Mouse (Mus musculus): ENCODE measurements around the gene Wdr13. TPM values are rescaled to one million over a fixed set of nuclear protein-coding genes. Genes with fewer than 3 reads are reported as not detected.

The Wdr13 gene
- polyA plus RNA-seq, 1 experiment from 2014 or later = 18.4 TPM

DNA sequence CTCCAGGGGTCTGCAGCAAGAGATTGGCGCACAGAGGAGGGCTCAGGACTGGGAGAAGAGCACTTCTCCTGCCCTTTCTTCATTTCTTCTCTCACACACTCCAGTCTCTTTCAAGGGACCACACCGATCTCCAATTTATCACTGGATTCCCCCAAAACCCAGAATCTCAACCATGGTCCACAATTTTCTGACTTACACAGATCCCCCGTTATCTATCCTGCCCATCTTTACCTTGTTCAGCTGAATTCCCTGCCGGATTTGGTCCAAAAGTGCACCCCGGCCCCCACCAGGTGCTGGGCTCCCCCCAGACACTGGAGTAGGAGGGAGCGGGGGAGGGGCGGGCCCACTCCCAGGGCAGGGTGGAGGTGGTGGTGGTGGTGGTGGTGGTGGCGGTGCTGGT, 47.1 kb downstream of the Wdr13 start:
- H3K27ac ChIP-seq (ENCODE audit: low read length) = no peak overlapping the region
- H3K9ac ChIP-seq (replicated peaks; ENCODE audit: low read depth) = no peak overlapping the region
- no peak overlapping the region for H3K4me2 ChIP-seq (replicated peaks; ENCODE audit: low read depth, low read length)
- no peak for TF ChIP-seq EP300 (IDR thresholded peaks at IDR 0.05)
- no peak for TF ChIP-seq CTCF (IDR thresholded peaks at IDR 0.05)
- ATAC-seq (no peak), DNase-seq (ENCODE audit: low spot score) (no peak)
- no peaks in the 10 kb centered on the region for H3K4me1 ChIP-seq (ENCODE audit: insufficient read depth, low read depth, low read length)
- H3K36me3 ChIP-seq (ENCODE audit: insufficient read depth, low read length) = no peaks in the 10 kb centered on the region
- H3K27me3 ChIP-seq (replicated peaks; ENCODE audit: insufficient read depth, low read length) = no peaks in the 10 kb centered on the region
- 75% methylated on average over 5 of the region's 8 CpGs for WGBS
- no peak overlapping the region for H3K4me3 ChIP-seq (ENCODE audit: low read depth, low read length)
- H3K9me3 ChIP-seq (ENCODE audit: low read length) = no peaks in the 10 kb centered on the region

- DNase-seq (ENCODE audit: low spot score) (no peak), ATAC-seq (no peak)
- Histone ChIP-seq H3K4me1 (ENCODE audit: insufficient read depth, low read depth, low read length) (no peaks in the 10 kb centered on the region), H3K4me3 (ENCODE audit: low read depth, low read length) (no peak overlapping the region), H3K36me3 (ENCODE audit: insufficient read depth, low read length) (no peaks in the 10 kb centered on the region), H3K27me3 (replicated peaks; ENCODE audit: insufficient read depth, low read length) (no peaks in the 10 kb centered on the region), H3K9me3 (ENCODE audit: low read length) (no peaks in the 10 kb centered on the region), H3K4me2 (replicated peaks; ENCODE audit: low read depth, low read length) (no peak overlapping the region), H3K27ac (ENCODE audit: low read length) (no peak overlapping the region), H3K9ac (replicated peaks; ENCODE audit: low read depth) (no peak overlapping the region)
- TF ChIP-seq EP300 (IDR thresholded peaks at IDR 0.05) (no peak), CTCF (IDR thresholded peaks at IDR 0.05) (no peak)
- WGBS = 88% methylated on average over 6 of the region's 6 CpGs
Measured at GRCm38 (mm10) chrX:8084771-8085259, 47.9 kb downstream of the Wdr13 start.

- TF ChIP-seq EP300 (IDR thresholded peaks at IDR 0.05) (no peak), CTCF (IDR thresholded peaks at IDR 0.05) (no peak)
- Histone ChIP-seq H3K27ac (ENCODE audit: low read length) (peak overlapping the region; percentile 20; the same call in 1 of the 2 replicates), H3K4me2 (replicated peaks; ENCODE audit: low read depth, low read length) (peak overlapping the region; percentile 55), H3K4me3 (ENCODE audit: low read depth, low read length) (peak overlapping the region; percentile 38), H3K9ac (replicated peaks; ENCODE audit: low read depth) (no peak overlapping the region; the same call in 1 of the 2 replicates), H3K4me1 (ENCODE audit: insufficient read depth, low read depth, low read length) (no peaks in the 10 kb centered on the region), H3K27me3 (replicated peaks; ENCODE audit: insufficient read depth, low read length) (no peaks in the 10 kb centered on the region), H3K9me3 (ENCODE audit: low read length) (no peaks in the 10 kb centered on the region), H3K36me3 (ENCODE audit: insufficient read depth, low read length) (no peaks in the 10 kb centered on the region)
- ATAC-seq = no peak; the same call in 1 of the 2 replicates
- WGBS = 31% methylated on average over 3 of the region's 3 CpGs
- DNase-seq (ENCODE audit: low spot score) = no peak
Measured at GRCm38 (mm10) chrX:8075104-8075503, 57.6 kb downstream of the Wdr13 start.

DNA sequence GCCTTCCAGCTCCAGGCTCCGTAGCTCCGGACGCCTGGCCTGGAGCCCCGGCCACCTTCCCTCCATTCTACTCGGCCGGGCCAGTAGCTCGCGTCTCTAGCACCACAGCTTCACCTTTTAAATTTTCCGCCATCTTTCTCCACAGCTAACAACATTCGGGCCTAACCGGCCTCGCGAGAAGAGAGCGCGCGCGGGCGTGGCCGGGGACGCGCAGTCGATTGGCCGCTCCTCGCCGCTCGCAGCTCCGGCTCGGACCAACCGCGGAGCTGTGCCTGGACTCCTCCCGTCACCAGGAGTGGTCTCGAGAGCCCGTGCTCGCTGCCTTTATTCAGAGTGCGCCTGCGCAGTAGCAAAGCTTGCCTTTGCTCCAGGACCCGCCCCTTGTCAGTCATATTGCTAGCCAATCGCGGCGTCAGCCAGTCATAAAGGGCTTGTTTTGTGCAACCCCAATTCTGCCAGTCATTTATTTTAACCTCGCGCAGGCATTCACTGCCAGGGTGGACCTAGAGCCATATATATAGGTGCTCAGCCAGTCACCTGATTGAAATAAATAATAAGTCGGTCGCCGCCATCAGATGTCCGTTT, 58.2 kb downstream of the Wdr13 start, which contains the start of gene Suv39h1:
Suv39h1 (minus strand) TSS at position 331 of the 585 bp plus-strand sequence.
- Histone ChIP-seq H3K27ac (ENCODE audit: low read length) (peak within 1 kb of the TSS; percentile 74), H3K4me1 (ENCODE audit: insufficient read depth, low read depth, low read length) (no peaks in the 10 kb centered on the region), H3K36me3 (ENCODE audit: insufficient read depth, low read length) (no peaks in the 10 kb centered on the region), H3K4me3 (ENCODE audit: low read depth, low read length) (peak within 1 kb of the TSS; percentile 59), H3K9me3 (ENCODE audit: low read length) (no peaks in the 10 kb centered on the region), H3K27me3 (replicated peaks; ENCODE audit: insufficient read depth, low read length) (no peaks in the 10 kb centered on the region), H3K4me2 (replicated peaks; ENCODE audit: low read depth, low read length) (peak within 1 kb of the TSS; percentile 55), H3K9ac (replicated peaks; ENCODE audit: low read depth) (peak within 1 kb of the TSS; percentile 23; the same call in 1 of the 2 replicates)
- peak; percentile 99 for ATAC-seq
- 16% methylated on average over 23 of the region's 46 CpGs for WGBS
- peak; percentile 98 for DNase-seq (ENCODE audit: low spot score)
- TF ChIP-seq EP300 (IDR thresholded peaks at IDR 0.05) (no peak), CTCF (IDR thresholded peaks at IDR 0.05) (no peak)

DNA sequence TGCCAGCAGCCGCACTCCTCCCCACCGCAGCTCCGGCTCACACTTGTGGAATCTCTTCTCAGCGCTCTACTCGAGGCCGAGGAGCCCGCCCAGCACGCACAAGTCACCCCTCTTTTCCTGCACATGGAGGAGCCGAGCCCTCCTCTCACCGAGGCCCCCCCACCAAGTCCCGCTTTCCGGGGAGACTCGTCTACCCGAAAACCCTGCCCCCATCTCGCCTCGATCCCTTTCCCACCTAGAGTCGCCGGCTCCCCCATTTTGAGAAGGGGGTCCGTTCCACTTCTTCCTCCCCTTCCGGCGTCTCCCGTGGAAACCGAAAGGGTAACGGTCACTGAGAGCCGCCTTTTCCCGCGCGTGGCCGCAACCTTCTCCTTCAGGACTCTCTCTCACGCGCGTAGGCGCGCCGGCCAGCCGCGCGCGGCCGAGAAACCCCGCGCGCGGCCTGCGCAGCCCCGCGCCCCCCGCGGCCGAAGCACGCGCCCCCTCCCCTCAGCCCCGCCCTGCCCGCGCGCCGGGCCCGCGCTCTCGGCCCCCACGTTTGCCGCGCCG, 58.7 kb downstream of the Wdr13 start:
- WGBS = 16% methylated on average over 59 of the region's 64 CpGs
- TF ChIP-seq EP300 (IDR thresholded peaks at IDR 0.05) = no peak
- no peak for TF ChIP-seq CTCF (IDR thresholded peaks at IDR 0.05)
- H3K27me3 ChIP-seq (replicated peaks; ENCODE audit: insufficient read depth, low read length) = no peaks in the 10 kb centered on the region

More for the DNA sequence above, 58.7 kb downstream of the Wdr13 start:
- Histone ChIP-seq H3K4me3 (ENCODE audit: low read depth, low read length) (peak overlapping the region; percentile 59), H3K27ac (ENCODE audit: low read length) (peak overlapping the region; percentile 74), H3K36me3 (ENCODE audit: insufficient read depth, low read length) (no peaks in the 10 kb centered on the region), H3K4me2 (replicated peaks; ENCODE audit: low read depth, low read length) (peak overlapping the region; percentile 55), H3K9me3 (ENCODE audit: low read length) (no peaks in the 10 kb centered on the region), H3K9ac (replicated peaks; ENCODE audit: low read depth) (peak overlapping the region; percentile 23; the same call in 1 of the 2 replicates), H3K4me1 (ENCODE audit: insufficient read depth, low read depth, low read length) (no peaks in the 10 kb centered on the region)
- peak; percentile 57 for DNase-seq (ENCODE audit: low spot score)
- ATAC-seq = peak; percentile 38

Other genes with a start within 250 kb of the Wdr13 start
- 30.0 and 32.2 TPM in 2 replicates for gene Slc35a2, start 248.9 kb downstream of the Wdr13 start, polyA plus RNA-seq (2015; fragmentation: Nextera tagmentation; extraction: Ambion mirVana)
- gene Pqbp1, start 233.6 kb downstream of the Wdr13 start, polyA plus RNA-seq (2015; fragmentation: Nextera tagmentation; extraction: Ambion mirVana) = 80.1 and 80.4 TPM in 2 replicates
- gene Timm17b, start 233.5 kb downstream of the Wdr13 start, polyA plus RNA-seq (2015; fragmentation: Nextera tagmentation; extraction: Ambion mirVana) = 82.3 and 88.9 TPM in 2 replicates
- not detected in 2 replicates for gene Gm10491, start 225.1 kb downstream of the Wdr13 start, polyA plus RNA-seq (2015; fragmentation: Nextera tagmentation; extraction: Ambion mirVana)
- not detected in 2 replicates for gene Gm10490, start 223.3 kb downstream of the Wdr13 start, polyA plus RNA-seq (2015; fragmentation: Nextera tagmentation; extraction: Ambion mirVana)
- gene Pcsk1n, start 213.1 kb downstream of the Wdr13 start, polyA plus RNA-seq (2015; fragmentation: Nextera tagmentation; extraction: Ambion mirVana) = 0.15 and 0.17 TPM in 2 replicates
- gene Eras, start 204.3 kb downstream of the Wdr13 start, polyA plus RNA-seq (2015; fragmentation: Nextera tagmentation; extraction: Ambion mirVana) = not detected in 2 replicates
- 7.2 and 7.5 TPM in 2 replicates for gene Hdac6, start 185.0 kb downstream of the Wdr13 start, polyA plus RNA-seq (2015; fragmentation: Nextera tagmentation; extraction: Ambion mirVana)
- gene Gata1, start 154.8 kb downstream of the Wdr13 start, polyA plus RNA-seq (2015; fragmentation: Nextera tagmentation; extraction: Ambion mirVana) = 1.8 and 2.0 TPM in 2 replicates
- gene Glod5, start 114.4 kb downstream of the Wdr13 start, polyA plus RNA-seq (2015; fragmentation: Nextera tagmentation; extraction: Ambion mirVana) = 0.68 TPM in 1 of 2 replicates, not detected in the other
- 13.2 and 13.6 TPM in 2 replicates for gene Suv39h1, start 58.1 kb downstream of the Wdr13 start, polyA plus RNA-seq (2015; fragmentation: Nextera tagmentation; extraction: Ambion mirVana)
- gene Was, start 42.4 kb downstream of the Wdr13 start, polyA plus RNA-seq (2015; fragmentation: Nextera tagmentation; extraction: Ambion mirVana) = 0.90 and 1.2 TPM in 2 replicates
- gene Rbm3, start 13.0 kb upstream of the Wdr13 start, polyA plus RNA-seq (2015; fragmentation: Nextera tagmentation; extraction: Ambion mirVana) = 373 and 463 TPM in 2 replicates
- 7.8 and 9.1 TPM in 2 replicates for gene Tbc1d25, start 43.3 kb upstream of the Wdr13 start, polyA plus RNA-seq (2015; fragmentation: Nextera tagmentation; extraction: Ambion mirVana)
- 51.0 and 58.1 TPM in 2 replicates for gene Ebp, start 60.6 kb upstream of the Wdr13 start, polyA plus RNA-seq (2015; fragmentation: Nextera tagmentation; extraction: Ambion mirVana)
- gene Porcn, start 73.6 kb upstream of the Wdr13 start, polyA plus RNA-seq (2015; fragmentation: Nextera tagmentation; extraction: Ambion mirVana) = 20.3 and 22.3 TPM in 2 replicates
- 24.2 and 26.5 TPM in 2 replicates for gene Ftsj1, start 119.5 kb upstream of the Wdr13 start, polyA plus RNA-seq (2015; fragmentation: Nextera tagmentation; extraction: Ambion mirVana)
- gene Slc38a5, start 138.2 kb upstream of the Wdr13 start, polyA plus RNA-seq (2015; fragmentation: Nextera tagmentation; extraction: Ambion mirVana) = 88.1 and 90.0 TPM in 2 replicates
- not detected in 2 replicates for gene Ssxb10, start 194.5 kb upstream of the Wdr13 start, polyA plus RNA-seq (2015; fragmentation: Nextera tagmentation; extraction: Ambion mirVana)
- gene Ssxb9, start 234.1 kb upstream of the Wdr13 start, polyA plus RNA-seq (2015; fragmentation: Nextera tagmentation; extraction: Ambion mirVana) = not detected in 2 replicates